Mouse (Mus musculus) liver, postnatal 0 days (tissue): ENCODE data around the gene Eif2b4. TPM values are rescaled to one million over a fixed set of nuclear protein-coding genes. Genes with fewer than 3 reads are reported as not detected.
A peak's percentile ranks its signal among the peaks of the same experiment; 100 is the strongest.

Source experiments
- ATAC-seq: fragments of 200-750 bp; cut with Nextera tagmentation; 2 replicates; pipeline ENCODE4 v1.8.0; 2017; ENCODE audit warnings: mild to moderate bottlenecking, moderate library complexity
- DNase-seq: peaks from one replicate; pipeline ENCODE4 v3.0.0-alpha.2; 2016
- H3K27ac ChIP-seq: fragments of 300-500 bp; sonication (generic); 2 replicates; pipeline ENCODE4 v1.5.1; 2014; ENCODE audit warnings: antibody characterized with exemption, moderate library complexity, mild to moderate bottlenecking, low read depth
- H3K27me3 ChIP-seq: fragments of 300-500 bp; sonication (generic); 2 replicates; pipeline ENCODE4 v1.6.1; 2014; ENCODE audit warnings: low read length, control low read depth, mixed read lengths; ENCODE audit not compliant: insufficient read depth
- H3K36me3 ChIP-seq: fragments of 300-500 bp; sonication (generic); replicated peaks from 2 replicates; pipeline ENCODE4 v1.6.1; 2014; ENCODE audit warnings: mild to moderate bottlenecking, control low read depth, low read length, moderate library complexity, mixed read lengths; ENCODE audit not compliant: insufficient read depth
- H3K4me1 ChIP-seq: fragments of 300-500 bp; sonication (generic); 2 replicates; pipeline ENCODE4 v1.6.1; 2014; ENCODE audit warnings: antibody characterized with exemption, mild to moderate bottlenecking, control low read depth; ENCODE audit not compliant: insufficient read depth
- H3K4me2 ChIP-seq: fragments of 300-500 bp; sonication (generic); 2 replicates; pipeline ENCODE4 v1.6.1; 2014; ENCODE audit warnings: low read depth, mild to moderate bottlenecking, low read length, moderate library complexity, mixed read lengths
- H3K4me3 ChIP-seq: fragments of 300-500 bp; sonication (generic); 2 replicates; pipeline ENCODE4 v1.5.1; 2014; ENCODE audit warnings: low read depth, low read length
- H3K9ac ChIP-seq: fragments of 300-500 bp; sonication (generic); replicated peaks from 2 replicates; pipeline ENCODE4 v1.6.1; 2014; ENCODE audit warnings: mild to moderate bottlenecking, moderate library complexity
- H3K9me3 ChIP-seq: fragments of 300-500 bp; sonication (generic); 2 replicates; pipeline ENCODE4 v1.6.1; 2016; ENCODE audit warnings: mild to moderate bottlenecking, control low read depth, low read length, mixed read lengths
- CTCF ChIP-seq: sonication (generic); IDR thresholded peaks from 2 replicates; pipeline ENCODE4 v1.5.1; 2016; ENCODE audit warnings: antibody characterized with exemption, low read depth
- EP300 ChIP-seq: IDR thresholded peaks from 2 replicates; pipeline ENCODE4 v1.6.1; 2016; ENCODE audit warnings: antibody characterized with exemption, low read depth, mild to moderate bottlenecking
- WGBS: fragments of 180-500 bp; shearing (Covaris S2); extraction: QIAGEN DNeasy Blood & Tissue Kit; methylation state at CpG from one replicate; pipeline ENCODE4 v1.1.7; 2014; ENCODE audit not compliant: insufficient replicate concordance; 5-methylcytosine and 5-hydroxymethylcytosine counted together
- polyA plus RNA-seq: library from polyadenylated mRNA; unstranded; fragments of >200 nt; fragmentation: Nextera tagmentation; extraction: Ambion mirVana; gene quantifications from 2 replicates; pipeline ENCODE4 v1.2.1, GENCODE M21; 2015

Eif2b4 gene
- polyA plus RNA-seq, 1 experiment from 2014 or later = 35.5 TPM

- Histone ChIP-seq H3K9me3 (no peaks in the 10 kb centered on the region), H3K9ac (no peak overlapping the region), H3K4me2 (no peak overlapping the region), H3K27me3 (no peaks in the 10 kb centered on the region), H3K4me1 (peaks cover 12% of the 10 kb centered on the region), H3K27ac (no peak overlapping the region), H3K4me3 (no peak overlapping the region), H3K36me3 (no peaks in the 10 kb centered on the region)
- DNase-seq = no peak
- ATAC-seq = no peak
- TF ChIP-seq CTCF = no peak
- 91% methylated on average over 9 of the region's 9 CpGs for WGBS
Measured at GRCm38 (mm10) chr5:31222696-31223095, 29.5 kb upstream of the Eif2b4 start.

- Histone ChIP-seq H3K9ac (peak overlapping the region; percentile 88), H3K4me1 (peaks cover 16% of the 10 kb centered on the region), H3K9me3 (no peaks in the 10 kb centered on the region), H3K36me3 (no peaks in the 10 kb centered on the region), H3K27me3 (no peaks in the 10 kb centered on the region), H3K27ac (peak overlapping the region; percentile 87), H3K4me2 (peak overlapping the region; percentile 87), H3K4me3 (peak overlapping the region; percentile 83)
- peak; percentile 55 for DNase-seq
- no peak for ATAC-seq
- 23% methylated on average over 11 of the region's 11 CpGs for WGBS
- no peak for TF ChIP-seq EP300
- peak; percentile 68 for TF ChIP-seq CTCF
Measured at GRCm38 (mm10) chr5:31221304-31221945, 28.2 kb upstream of the Eif2b4 start.

GRCm38 (mm10) chr5:31220448-31221303, 27.4 kb upstream of the Eif2b4 start, which contains the start of gene Ppm1g:
Gene Ppm1g (minus strand): TSS chr5:31220687.
- DNase-seq = peak; percentile 99
- 1% methylated on average over 52 of the region's 70 CpGs for WGBS
- Histone ChIP-seq H3K4me1 (peaks cover 16% of the 10 kb centered on the region), H3K36me3 (no peaks in the 10 kb centered on the region), H3K4me3 (peak within 1 kb of the TSS; percentile 83), H3K9ac (peak within 1 kb of the TSS; percentile 88), H3K9me3 (no peaks in the 10 kb centered on the region), H3K4me2 (peak within 1 kb of the TSS; percentile 87), H3K27me3 (no peaks in the 10 kb centered on the region), H3K27ac (peak within 1 kb of the TSS; percentile 94)
- TF ChIP-seq CTCF = no peak; the same call in 1 of the 2 replicates
- TF ChIP-seq EP300 = peak; percentile 68; the same call in 1 of the 2 replicates
- peak; percentile 97 for ATAC-seq

GRCm38 (mm10) chr5:31219911-31220447, 26.7 kb upstream of the Eif2b4 start:
- DNase-seq = no peak
- Histone ChIP-seq H3K36me3 (no peaks in the 10 kb centered on the region), H3K4me2 (peak overlapping the region; percentile 87), H3K4me3 (peak overlapping the region; percentile 83), H3K4me1 (peaks cover 16% of the 10 kb centered on the region), H3K9me3 (no peaks in the 10 kb centered on the region), H3K27ac (peak overlapping the region; percentile 94), H3K9ac (peak overlapping the region; percentile 88), H3K27me3 (no peaks in the 10 kb centered on the region)
- ATAC-seq = peak; percentile 57
- WGBS = under 1% methylated on average over 38 of the region's 40 CpGs
- no peak for TF ChIP-seq EP300
- peak; percentile 31 for TF ChIP-seq CTCF

GRCm38 (mm10) chr5:31219474-31219873, 26.2 kb upstream of the Eif2b4 start:
- DNase-seq (no peak), ATAC-seq (no peak)
- Histone ChIP-seq H3K9ac (peak overlapping the region; percentile 88), H3K4me2 (peak overlapping the region; percentile 87), H3K27me3 (no peaks in the 10 kb centered on the region), H3K4me1 (peaks cover 16% of the 10 kb centered on the region), H3K27ac (peak overlapping the region; percentile 94), H3K36me3 (no peaks in the 10 kb centered on the region), H3K9me3 (no peaks in the 10 kb centered on the region), H3K4me3 (peak overlapping the region; percentile 83)
- WGBS = 2% methylated on average over 11 of the region's 11 CpGs
- TF ChIP-seq EP300 (no peak), CTCF (no peak)

GRCm38 (mm10) chr5:31219070-31219469, 25.8 kb upstream of the Eif2b4 start:
- WGBS = 5% methylated on average over 2 of the region's 2 CpGs
- Histone ChIP-seq H3K4me1 (peaks cover 16% of the 10 kb centered on the region), H3K9me3 (no peaks in the 10 kb centered on the region), H3K4me3 (peak overlapping the region; percentile 83), H3K9ac (peak overlapping the region; percentile 88), H3K27me3 (no peaks in the 10 kb centered on the region), H3K4me2 (peak overlapping the region; percentile 87), H3K36me3 (no peaks in the 10 kb centered on the region), H3K27ac (peak overlapping the region; percentile 94; the same call in 1 of the 2 replicates)
- DNase-seq = peak; percentile 27
- peak; percentile 54 for TF ChIP-seq CTCF
- TF ChIP-seq EP300 = no peak
- ATAC-seq = no peak
